Mouse (Mus musculus) adrenal gland, adult 18-20 months (tissue): ENCODE measurements at regions not wholly inside any gene's neighbourhood (a gene's known extent, or its start where the extent isn't known, plus 50 kb on each side); places are given as distances from the start of the nearest gene placed in this dataset.
"Not testable (repeated sequence)": the region's sequence is repeated elsewhere in the genome, so short reads cannot be mapped to it uniquely, and the experiment has no call there.

Experiments
- DNase-seq, 2 experiments: peaks; one replicate each; pipeline ENCODE4 v3.0.0; 2021 to 2022; ENCODE audit warnings: low spot score in 2 of 2

DNA sequence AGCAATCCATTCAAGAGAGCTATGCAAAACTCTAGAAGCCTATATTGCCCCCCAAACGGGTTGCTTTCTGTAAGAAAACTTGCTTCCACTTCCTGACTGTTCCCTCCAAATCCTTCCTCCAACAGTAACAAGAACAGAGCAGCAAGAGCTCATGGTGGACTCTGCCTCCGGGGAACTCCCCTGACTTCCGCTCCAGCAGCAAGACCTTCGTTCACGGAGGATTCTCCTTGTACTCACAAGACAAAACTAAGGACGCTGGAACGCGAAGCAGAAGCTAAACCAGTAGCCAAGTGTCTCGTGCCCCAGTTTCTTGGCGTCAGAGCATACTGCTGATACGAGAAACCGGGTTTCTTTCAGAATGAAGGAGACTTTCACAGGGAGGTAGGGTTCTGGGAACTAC is 50.7 kb downstream of the H2al2a start:
- DNase-seq: no peak

DNA sequence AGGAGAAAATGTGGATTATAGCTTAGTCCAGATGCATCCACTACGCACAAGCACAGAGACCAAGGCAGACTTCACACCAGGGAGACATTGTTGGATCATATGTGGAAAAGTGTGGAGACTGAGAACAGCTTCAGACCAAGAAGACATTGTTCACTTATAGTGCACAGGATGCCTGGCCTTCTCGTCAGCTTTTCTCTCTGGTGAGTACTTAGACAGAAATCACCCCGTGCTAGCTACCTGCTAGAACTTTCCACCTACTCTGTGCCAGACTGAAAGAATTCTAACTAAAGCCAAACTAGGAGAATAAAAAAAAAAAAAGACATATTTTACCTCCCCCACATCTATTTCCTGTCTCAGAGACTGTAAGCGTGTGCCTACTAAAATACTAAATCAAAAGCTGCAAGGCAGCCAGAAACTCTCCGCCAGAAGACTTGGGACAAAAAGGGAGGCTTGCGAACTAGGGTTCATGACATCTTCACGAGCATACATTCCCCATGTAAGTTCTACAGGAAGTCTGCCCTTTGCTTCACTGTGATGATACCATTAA is 51.3 kb downstream of the H2al2a start:
- DNase-seq: no peak

DNA sequence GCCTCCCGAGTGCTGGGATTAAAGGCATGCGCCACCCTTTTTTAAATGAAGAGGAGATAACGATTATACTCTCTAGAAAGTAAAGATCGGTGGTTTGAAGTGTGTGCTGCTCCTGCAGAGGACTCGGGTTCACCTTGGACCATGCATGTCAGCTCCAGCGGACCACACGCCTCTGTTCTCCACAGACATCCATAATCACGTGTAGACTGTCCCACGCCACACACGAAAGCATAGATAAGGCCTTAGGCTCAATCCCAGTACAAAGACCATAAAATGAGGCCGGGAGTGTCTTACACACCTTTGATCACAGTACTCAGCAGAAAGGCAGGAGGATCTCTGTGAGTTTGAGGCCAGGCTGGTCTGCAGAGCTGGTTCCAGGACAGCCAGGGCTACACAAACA is 53.3 kb downstream of the H2al2a start:
- DNase-seq: no peak

DNA sequence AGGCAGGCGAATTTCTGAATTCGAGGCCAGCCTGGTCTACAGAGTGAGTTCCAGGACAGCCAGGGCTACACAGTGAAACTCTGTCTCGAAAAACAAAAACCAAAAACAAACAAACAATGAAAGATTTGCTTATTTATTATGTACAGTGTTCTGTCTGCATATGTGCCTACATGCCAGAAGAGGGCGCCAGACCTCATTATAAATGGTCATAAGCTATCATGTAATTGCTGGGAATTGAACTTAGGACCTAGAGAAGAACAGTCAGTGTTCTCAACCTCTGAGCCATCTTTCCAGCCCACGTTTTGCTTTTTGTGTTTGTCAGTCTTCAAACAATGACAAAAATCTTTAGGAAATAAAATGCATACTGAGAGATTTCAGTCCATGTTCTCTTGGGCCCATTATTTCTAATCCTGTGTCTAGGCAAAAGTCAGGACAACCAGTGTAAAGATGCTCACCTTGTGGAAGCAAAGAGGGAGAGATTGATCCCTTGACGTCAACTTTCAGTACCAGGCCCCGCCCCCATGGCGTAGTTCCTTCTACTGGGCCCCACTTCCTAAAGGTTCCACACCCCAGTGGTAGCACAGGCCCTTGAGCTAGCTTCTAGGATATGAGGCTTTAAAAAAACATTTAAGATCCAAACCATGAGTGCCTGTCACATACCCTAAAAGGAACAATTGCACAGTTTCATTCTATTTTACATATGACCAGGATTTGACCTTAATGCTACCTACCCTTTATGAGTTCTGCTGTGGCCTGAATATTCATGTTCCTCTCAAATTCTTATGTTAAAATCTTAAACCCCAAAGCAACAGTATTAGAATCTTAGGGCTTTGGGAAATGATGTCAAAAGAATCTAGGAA is 54.0 kb downstream of the H2al2a start:
- no peak for DNase-seq

DNA sequence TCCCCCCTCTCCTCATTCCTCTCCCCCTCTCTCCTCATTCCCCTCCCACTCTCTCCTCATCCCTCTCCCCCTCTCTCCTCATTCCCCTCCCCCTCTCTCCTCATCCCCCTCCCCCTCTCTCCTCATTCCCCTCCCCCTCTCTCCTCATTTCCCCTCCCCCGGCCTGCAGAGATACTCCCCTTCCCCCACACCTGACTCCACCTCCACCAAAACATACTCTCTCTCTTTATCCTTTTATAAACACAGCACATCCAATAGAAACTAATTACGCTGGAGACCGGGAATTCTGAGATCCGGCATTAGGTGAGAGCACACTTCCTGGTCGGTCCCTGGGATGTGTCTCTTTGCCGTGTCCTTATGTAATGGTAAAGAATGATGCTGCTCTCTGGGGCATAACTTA is 54.8 kb downstream of the H2al2a start:
- DNase-seq: no peak

DNA sequence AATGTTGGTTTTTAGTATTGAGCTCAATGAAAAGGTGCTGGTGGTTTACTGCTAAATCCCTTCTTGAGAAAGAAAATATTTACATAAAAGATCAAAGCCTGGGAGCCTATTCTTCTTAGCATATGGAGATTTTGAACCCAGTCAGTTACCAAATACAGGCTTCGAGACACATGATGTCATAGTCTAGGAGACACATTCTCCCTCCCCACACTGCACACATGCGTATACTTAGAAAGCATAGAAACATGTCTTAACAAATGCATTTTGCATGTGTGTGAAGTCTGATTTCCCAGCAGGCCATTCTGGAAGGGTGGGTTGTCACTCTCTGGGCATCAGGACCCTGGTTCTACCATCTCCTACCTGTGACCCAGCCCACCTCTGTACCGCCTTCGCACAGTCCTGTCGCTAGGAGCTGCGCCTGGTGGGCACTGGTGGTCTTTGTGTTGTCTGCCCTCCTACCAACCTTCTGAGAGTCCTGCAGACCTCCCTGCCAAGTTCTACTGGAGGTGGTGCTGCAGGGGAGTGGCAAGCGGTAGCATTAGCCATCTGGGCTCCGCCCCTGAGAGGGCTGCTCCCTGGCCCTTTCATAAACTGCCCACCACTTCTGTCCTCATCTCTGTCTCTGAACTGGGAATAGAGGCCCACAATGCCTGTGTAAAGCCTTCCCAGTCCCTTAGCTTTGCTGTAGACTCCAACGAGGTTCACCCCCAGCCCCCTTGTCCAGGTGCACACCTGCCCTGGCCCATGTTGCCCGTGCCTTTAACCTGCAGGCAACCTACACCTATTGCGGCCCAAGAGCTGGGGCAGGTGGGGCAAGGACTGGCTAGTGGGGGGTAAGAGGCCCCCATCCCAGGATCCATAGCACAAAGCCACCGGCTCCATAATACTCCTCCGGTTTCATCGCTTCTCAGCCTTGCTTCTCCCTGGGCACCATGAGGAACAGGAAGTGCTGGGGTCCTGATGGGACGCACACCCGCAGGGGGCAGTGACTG is 56.6 kb downstream of the H2al2a start:
- DNase-seq: not testable (repeated sequence)

DNA sequence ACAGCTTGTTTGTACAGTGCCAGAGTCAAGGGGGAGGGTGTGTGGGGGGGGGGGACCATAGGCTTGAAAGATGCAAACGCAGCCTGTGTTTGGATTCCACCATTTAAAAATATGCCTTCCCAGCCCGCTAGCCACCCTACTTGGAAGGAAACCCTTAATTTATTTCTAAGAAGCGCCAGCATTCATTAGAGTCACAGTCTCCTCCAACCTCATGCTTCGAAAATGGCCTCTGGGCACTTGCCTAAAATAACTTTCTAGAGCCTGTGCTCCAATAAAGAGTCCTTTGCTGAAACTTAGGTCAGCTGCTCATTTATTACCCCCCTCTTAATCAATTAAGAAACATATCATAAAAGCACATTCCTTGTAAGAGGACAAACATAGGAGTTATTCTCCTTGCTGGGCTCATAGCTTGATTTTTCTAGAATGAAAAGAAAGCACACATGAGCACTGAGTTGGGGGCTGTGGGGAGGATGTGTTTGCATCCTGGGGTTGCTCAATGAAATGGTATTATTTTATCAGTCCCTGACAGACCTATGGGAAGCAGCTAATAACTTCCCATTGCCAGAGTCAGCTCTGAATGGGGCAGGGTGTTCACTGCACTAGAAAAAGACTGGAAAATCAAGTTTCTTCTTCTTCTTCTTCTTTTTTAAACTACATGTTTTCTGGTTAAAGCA is 57.4 kb downstream of the H2al2a start:
- DNase-seq: no peak

DNA sequence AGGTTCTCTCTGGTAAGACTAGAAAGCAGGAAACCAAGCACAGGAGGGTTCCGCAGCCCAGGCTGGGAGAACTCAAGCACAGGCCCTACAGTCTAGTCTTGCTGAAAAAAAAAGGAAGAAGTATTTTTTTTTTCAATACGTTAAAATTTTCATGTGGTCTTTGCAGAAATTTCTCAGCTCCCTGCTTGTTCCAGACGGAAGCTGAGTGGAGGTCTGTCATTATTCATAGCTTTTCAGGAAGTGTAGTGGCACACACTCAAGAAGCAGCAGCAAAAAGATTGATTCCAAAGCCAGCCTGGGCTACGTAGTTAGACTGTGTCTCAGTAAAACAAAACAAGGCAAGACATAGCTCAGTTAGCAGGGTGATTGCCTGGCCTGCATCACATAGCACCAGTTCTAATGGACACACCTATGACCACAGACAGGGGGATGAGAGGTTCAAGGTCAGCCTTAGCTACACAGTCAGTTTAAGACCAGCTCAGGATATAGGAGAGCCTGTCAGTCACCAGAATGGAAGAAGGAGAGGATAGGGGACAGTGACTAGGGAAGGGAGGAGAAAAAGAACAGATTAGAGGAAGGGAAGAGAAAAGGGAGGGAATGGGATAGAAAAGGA is 60.1 kb downstream of the H2al2a start:
- DNase-seq: no peak

DNA sequence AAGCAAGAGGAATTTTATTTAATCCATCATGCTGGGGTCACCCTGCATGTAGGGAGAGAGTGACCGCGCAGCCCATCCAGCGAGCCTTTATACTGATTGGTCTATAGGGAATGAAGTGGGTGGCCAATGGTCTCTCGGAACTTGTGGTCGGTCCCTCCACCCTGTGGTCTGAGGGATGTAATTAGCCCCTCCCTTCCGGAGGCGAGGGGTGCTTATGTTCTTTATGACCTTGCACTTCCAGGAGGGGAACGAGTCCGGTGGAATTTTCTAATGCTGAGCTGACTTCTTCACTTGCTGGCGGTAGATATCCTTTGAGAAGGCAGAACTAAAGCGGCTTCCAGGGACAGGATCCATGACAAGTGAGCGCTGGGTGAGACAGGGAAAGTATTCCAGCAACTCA is 60.8 kb downstream of the H2al2a start:
- no peak for DNase-seq

DNA sequence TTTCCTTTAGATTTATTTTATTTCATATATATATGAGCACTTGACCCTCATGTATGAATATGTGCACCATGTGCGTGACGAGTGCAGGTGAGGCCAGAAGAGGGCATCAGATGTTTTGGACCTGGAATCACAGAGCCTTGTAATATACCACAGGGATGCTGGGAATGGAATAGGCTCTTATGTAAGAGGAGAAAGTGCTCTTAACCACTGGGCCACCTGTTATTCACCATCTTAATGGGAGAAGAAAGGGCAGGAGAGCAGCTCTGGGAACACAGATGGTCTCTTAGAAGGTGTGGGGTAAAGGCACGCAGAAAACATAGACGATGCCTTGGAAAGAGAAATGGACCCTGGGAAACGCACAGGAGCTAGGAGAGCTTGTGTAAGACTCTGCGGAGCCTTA is 61.3 kb downstream of the H2al2a start:
- DNase-seq: no peak

DNA sequence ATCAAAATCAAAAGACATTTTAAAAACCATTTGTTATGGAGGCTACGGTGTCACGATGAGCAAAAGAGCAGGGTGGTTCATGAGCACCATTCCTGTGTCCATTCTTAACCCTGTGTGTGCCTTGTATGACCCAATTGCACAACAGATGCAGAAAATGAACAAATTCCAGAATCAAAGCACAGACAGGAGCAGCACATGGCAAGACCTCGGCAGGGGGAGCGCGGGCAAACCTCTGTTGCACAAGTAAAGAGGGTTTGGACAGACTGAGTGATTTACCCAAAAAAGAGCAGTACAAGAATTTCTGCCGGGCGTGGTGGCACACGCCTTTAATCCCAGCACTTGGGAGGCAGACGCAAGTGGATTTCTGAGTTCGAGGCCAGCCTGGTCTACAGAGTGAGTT is 62.1 kb downstream of the H2al2a start:
- no peak for DNase-seq

DNA sequence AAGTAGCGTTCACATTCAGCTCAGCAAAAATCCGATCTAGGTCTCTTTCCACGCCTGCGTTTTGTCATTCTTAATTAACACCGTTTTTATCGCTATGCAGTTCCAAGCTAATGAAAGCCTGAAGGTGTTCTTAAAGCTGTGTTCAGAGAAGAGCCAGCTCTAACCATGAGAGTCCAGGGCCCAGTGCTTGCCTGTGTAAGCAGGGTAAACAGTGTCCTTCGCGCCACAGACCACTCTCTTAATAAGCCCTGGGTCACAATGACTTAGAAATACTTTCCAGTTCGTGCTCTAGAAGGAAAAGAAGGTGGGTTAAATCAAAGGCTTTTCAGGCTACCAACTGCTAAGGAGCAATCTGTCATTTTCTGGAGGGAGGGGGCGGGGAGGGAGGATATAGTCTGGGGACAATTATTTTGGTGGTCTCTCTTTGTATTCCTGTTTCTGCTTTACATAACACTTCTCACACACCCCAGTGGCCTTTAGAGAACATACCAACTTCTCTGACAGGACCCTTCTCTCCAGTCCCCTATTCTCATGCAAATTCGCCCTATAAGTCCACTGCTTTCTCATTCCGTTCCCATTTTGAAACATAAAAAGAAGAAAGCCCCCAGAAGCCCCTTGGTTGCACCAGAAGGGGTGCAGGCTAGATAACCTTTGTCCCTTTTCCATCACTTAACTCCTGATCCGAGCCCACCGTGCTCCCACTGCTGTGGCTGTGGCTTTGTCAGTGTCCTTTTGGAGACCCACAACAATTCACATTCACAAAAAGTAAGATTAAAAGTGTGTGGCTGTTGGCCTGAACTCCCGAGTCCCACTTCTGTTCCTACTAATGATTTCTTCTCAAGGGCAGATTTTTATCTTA is 63.6 kb downstream of the H2al2a start:
- DNase-seq: no peak

DNA sequence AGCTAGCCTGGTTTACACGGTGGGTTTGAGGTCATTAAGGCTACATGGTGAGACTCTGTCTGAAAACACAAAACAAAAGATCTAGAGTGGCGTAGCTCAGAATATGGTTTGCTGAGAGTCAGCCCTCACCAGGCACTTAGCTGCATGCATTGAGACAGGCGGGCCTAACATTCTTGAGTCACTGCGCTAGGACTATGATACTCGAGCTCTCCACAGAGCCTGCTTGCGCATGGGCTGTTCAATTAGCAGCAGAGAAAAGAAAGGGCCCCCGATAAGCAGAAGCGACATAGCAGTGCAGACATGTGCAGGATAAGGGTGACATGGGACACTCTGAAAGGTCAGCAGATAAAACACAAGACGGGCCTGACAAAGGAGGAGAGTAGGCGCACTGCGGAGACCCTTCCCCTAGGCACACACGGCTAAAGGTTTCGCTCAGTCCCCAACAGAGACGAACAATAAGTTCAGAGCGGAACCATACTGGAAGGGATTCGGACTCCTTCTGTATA is 64.3 kb downstream of the H2al2a start:
- no peak for DNase-seq

DNA sequence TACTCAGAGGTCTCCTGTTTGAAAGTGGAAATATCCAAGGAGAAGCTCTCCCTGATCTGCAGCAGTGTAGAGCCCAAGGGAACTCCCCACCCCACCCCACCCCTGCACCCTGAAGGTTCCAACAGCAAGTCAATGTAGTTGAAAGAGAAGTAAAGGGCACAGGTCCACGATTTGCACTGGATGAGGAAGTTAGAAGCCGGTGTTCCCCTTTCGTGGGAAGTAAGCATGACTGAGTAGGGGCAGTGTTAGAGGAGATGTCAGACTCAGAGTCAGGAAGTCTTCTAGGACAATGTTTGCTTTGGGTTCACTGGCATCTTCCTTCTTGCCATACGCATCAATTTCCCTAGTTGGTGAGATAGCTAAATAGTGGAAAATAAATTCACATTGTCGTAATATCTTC is 64.9 kb downstream of the H2al2a start:
- no peak for DNase-seq

DNA sequence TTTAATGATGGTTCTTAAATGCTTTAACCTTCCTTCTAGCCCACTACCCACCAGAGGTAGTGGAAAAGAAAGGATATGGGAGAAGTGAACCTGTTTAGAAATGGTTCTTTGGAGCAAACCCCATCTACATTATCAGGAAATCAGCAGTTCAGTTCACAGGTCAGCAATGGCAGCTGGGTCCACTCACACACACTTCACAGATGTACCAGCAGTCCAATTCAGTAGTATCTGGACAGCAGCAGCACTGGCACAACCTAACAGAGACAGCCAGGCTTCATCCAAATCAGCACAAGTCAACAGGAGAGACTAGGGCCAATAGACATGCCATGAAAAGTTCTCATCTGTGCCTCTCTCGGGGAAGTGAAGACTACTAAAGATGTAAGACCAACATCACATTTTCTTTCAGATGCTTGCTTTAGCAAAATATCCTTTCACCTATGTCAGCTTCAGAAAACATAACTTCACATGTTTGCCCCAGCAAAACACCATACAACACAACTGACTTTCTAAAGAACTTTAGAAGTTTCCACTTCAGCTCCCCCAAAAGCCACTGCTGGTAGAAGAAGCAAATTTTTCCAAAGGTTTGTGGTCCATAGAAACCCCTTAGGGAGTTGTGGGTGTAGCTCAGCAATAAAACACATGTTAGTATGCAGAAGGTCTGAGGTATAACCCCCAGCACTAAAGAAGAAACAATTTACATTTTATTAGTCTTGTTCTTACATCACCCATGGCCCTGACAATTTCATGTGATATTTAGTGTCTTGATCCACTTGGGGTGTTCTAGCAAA is 77.7 kb downstream of the H2al2a start:
- no peak for DNase-seq

DNA sequence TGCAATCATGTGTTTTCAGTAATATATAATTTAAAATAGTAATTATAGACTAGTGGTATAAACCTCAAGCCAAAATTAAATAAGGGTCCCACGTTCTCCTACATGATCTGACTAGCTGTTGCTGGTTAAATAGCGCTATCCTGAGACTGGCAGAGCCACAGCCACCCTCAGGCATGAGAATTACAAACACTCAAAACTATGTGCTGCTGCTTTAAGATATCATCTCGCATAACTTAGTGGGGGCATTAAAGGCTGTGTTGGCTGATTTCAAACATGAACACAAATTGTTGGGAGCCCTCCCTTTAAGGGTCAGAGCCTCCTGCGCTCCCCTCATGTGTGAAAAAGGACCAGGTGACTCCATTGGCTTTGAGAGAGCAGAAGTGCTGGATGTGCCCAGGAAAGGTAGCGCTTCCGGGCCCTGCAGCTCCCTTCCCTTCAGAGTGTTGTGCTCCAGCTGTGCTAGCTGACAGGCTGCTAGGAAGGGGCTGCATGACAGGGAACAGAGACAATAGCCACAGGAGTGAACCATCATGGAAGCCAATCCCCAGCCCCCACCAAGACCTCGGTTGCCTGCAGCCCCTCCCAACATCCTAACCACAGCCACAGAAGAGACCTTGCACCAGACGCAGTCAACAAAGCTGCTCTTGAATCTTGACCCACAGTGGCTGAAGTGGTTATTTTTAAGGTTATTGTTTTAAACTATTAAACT is 79.4 kb downstream of the H2al2a start:
- DNase-seq: no peak

DNA sequence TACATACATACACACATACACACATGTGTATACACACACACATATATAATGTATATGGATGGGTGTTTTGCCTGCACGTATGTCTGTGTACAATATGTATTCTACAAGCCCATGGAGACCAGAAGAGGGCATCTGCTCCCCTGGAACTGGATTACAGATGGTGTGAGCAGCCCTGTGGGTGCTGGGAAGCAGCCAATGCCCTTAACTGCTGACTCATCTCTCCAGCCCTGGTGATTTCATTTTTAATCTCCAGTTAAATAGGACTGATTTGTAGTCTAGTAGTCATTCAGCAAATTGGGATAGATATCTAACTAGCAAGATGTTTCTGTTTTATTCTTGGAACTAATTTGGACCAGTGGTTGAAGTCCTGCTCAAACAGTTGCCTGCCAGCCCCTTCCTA is 94.1 kb downstream of the H2al2a start:
- no peak for DNase-seq

DNA sequence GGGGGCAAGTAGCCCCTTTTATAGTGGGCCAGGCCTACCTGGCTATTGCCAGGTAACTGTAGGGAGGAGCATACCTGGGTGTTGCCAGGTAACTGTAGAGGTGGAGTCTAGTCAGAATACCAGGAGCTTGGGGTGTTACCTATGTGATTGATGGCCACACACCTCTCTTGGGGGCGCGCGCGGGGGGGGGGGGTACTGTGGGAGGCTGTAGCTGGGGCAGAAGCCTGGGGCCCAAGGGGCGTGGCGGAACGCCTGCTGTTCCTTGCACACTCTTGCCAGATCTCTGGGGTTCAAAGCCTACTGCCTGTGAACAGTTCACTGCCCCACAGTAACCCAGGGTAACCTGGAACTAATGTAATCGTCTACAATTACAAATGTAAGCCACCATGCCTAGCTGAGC is 96.6 kb downstream of the H2al2a start:
- DNase-seq: no peak
